Mouse (Mus musculus) cerebellum, adult 18-20 months (tissue): ENCODE results near the gene Rgl3.

ENCODE experiments used
- DNase-seq, 2 experiments: peaks; one replicate each; pipeline ENCODE4 v3.0.0; 2021

Gene Rgl3

DNA sequence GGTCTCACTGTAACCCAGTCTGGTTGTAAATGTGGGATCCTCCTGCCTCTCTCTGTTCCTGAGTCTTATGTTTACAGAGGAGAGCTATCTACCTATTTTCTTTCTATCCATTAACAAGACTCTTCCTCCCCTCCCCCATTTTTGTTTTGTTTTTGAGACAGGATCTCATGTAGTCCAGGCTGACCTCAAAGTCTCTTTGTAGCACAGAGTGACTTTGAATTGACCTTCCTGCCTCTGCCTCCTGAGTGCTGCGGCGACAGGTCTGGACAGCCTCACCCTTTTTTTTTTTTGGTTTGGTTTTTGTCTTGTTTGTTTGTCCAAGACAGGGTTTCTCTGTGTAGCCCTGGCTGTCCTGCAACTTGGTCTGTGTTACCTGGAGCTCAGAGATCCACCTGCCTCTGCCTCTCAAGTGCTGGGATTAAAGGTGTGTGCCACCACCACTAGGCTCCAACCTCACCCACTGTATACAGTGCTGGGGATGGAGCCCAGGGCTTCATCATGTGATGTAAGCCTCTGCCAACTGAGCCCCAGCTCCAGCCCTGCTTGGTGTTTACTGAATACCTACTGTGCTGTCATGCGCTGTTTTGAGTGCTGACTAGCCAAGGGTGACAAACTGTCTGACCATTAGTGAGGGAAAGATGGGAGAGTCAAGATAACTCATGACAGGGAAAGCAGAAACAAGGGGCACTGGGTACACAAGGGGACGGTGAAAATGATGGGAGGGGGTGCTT lies 10.7 kb downstream of the Rgl3 start:
- no peak for DNase-seq

DNA sequence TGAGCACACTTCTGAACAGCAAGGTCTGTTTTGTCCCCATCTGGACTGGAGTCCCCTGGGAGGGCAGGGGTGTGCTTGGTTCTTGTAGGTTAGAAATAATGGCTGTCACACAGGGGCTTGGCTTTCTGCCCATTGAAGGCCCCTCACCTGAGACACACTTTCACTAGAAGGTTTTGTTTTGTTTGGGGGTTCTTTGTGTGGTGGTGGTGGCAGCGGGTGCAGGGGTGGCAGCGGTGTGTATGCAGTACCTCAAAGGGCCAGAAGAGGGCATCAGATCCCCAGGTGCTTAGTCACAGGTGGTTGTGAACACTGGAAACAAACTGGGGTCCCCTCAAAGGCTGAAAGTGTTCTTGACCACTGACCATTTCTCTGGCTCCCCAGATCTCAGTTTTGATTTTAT lies 11.3 kb downstream of the Rgl3 start:
- peak; percentile 60 to 74 for DNase-seq

DNA sequence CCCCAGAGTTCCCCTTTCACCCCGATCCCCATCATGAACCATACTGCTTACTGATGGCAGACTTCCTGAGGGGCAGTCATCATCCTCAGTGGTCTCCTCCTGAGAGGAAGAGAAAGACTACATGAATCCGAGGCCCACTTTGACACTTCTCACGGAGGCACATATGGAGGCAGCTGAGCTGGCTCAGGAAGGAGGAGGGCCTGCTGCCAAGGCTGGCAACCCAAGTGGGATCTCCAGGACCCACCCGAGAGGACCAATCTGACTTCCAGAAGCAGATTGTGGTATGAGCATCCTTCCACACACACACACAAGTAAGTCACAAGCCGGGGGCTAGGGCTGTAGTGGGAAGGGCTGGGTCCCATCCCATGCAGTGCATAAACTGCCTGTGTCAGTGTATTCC lies 11.9 kb downstream of the Rgl3 start:
- no peak for DNase-seq

DNA sequence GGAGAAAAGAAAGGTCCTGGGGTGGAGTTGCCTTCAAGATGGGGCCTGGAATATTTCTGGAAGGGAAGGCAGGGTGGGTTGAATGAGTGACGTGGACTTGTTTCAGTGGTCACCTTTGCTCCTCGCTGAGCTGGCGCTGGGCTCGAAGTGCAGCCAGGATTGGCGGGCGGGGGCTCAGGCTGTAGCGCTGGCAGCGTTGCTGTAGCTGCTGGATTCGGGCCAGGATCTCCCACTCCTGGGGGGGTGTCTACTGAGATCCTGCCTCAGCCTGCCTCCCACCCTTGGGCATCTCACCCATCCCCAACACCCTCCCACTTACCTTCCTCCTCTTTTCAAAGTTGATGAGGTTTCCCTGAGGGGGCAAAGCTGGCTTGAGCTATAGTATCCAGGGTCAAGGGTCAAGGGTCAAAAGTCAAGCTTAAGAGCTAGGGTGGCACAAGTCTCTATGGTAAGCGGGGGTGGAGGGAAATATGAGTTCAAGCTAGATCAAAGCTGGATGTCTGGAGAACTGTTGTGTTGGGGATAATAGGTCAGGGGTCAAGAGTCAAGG lies 12.5 kb downstream of the Rgl3 start:
- no peak for DNase-seq

DNA sequence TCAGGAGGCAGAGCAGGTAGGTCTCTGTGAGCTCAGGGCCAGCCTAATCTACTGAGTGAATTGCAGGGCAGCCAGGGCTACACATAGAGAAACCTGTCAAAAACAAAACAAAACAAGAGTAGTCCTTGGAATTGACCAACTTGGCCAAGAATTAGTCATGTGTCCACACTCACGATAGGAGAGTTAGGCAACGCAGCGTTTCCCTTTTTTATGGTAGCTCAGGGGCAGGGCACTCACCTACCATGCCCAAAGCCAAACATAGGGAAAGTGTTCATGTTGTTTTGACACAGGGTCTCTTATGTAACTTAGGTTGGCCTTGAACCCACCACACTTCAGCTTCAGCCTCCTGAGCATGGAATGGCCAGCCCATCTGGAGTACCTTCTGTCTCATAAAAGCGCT lies 19.9 kb downstream of the Rgl3 start:
- DNase-seq, result no peak

DNA sequence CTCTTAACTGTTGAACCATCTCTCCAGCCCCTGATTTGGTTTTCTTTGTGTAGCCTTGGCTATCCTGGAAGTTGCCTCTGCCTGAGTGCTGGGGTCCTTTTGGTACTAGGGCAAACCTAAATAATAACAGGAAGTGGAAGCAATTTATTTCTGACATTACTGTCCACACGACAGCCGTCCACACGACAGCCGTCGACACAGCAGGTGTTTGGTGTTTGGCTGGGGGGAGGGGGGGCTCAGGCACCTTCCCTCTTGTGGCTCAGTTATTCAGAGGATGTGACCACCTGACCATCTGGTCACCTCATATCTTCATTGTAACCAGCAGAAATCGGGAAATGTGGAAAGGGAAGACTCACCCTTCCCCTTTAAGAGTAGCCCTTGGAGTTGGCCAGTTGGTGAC lies 20.4 kb downstream of the Rgl3 start:
- DNase-seq, result no peak

DNA sequence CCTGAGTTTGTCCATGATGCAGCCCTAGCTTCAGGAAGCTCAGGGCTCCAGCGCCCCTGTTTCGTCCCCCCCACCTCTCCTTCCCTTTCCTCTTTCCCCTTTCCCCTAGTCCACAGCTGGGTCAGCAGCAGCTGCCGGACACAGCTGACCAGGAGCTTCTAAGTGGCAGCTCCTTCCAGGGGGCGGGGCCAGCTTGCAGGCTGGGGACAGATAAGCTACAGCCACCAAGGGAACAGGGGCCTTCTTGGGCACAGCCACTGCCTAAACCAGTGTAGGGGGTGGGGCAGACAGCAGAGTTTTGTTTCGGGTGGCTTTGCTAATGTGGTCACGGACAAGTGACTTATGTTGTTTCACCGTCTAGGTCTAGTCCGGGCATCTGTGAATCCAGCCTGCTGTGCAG lies 25.8 kb downstream of the Rgl3 start, which contains the start of gene Epor:
Gene Epor (minus strand): TSS at position 90 of the 400 bp plus-strand sequence.
- peak in 1 of 2 experiments; percentile 41 for DNase-seq

DNA sequence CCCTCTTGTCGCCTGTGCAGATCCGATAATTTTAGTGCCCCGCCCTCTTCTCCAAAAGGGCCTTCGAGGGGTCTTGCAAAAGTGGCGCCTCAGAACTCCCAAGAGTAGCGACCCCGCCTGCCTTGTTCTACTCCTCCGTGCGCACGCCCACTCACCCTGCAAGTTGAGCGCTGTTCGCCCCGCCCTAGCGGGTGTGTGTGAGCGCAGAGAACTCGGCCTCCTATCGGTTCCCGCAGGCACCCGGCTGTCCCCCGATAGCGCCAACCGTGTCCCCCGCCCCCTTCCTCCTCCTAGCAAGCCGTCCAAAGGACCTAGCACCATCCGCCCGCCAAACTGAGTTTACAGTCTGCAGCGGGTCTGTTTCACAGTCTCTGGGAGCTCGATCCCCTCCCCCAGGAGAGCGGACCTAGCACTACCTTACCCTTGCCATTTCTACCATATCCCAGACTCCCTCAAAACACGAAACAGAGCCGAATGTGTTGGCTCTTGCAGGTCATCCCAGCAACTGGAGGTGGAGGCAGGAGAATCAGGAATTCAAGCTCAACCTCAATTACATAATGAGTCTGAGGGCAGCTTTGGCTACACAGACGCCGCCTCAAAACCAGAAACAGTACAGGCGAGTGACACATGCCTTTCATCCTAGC lies 26.7 kb downstream of the Rgl3 start:
- peak; percentile 72 to 75 for DNase-seq

DNA sequence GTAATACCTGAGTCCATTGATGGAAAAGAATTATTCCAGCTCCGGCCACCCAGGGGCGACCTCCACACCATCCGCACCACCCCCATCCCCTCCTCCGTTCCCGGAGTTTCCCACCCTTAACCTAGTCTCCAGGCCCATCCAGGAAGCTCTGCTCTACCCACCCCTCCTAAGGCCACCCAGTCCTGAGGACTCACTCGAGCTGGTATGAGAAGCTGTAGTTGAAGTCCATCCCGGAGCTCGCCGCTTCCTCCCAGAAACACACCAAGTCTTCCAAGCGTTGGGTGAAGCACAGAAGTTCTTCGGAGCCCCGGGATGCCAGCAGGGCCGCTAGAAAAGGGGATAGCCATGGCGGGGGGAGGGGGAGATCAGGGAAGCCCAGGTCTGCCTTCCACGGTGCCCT lies 27.2 kb downstream of the Rgl3 start:
- DNase-seq, result peak; percentile 45 to 47

DNA sequence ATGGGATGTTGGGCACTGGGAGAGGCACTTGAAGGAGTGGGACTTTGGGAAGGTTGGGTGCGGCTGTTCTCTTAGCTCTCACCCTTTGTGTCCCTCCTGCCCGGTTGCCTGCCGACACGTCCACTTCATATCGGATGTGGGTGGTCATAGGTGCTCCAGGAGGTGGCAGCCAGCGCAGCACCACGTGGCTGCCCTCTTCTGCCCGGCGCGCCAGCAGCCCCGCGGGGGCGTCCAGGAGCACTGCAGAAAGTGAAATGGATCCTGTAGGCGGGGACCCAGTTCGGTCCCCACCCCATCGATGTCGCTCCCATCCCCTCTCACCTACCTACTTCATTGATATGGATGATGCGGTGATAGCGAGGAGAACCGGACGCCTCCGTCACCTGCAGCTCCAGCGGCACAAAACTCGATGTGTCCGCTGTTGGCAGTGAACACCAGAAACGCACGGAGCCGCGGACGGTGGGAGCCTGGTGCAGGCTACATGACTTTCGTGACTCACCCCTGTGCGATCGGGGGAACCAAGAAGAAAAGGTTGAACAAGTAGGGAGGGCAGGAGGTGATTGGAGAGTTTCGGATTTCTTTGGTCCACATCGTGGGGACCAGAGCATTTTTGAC lies 27.8 kb downstream of the Rgl3 start:
- peak in 1 of 2 experiments; percentile 45 for DNase-seq

DNA sequence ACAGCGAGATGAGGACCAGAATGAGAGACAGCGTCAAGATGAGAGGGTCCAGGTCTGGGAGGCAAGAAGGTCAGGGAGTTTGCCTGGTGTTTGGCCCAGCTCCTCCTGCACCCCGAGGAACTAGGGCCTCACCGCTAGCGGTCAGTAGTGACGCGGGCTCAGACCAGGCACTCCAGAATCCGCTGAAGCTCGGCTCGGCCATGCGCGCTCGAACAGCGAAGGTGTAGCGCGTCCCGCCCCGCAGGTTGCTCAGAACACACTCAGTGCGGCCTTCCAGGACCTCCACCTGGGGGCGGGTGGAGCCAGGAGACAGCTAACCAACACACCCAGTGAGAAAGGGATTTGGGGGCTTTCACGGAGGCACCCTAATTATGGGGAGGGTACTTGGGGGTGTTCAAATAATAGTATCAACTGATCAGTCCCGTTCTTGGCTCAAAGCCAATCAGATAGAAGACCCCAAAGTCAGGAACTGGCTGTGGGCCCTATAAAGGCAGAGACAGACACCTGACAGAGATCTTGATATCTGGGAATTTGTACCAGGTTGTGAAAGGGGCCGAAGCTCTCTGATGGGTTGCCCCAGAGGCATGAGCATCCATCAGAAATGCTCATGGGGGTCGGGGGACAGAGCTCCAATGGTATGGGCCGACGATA lies 28.6 kb downstream of the Rgl3 start:
- DNase-seq, result no peak

DNA sequence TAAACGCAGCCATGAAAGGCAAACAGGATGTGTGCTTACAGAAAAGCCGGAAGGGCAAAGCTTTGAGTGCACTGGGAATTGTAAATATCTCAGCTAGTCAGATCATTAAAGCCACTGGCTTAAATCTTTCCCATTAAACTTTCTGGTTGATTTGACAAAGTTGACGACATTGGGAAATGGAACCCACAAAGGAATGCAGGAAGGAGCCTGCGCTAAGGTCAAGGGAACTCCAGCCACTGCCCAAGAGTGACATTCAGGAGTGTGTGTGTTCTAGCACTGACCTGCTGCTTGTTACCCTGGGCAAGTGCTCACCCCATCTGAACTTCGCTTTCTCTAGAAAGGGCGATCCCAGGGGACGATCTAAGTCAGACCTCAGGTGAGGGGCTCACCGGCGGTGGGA lies 29.1 kb downstream of the Rgl3 start:
- no peak for DNase-seq

DNA sequence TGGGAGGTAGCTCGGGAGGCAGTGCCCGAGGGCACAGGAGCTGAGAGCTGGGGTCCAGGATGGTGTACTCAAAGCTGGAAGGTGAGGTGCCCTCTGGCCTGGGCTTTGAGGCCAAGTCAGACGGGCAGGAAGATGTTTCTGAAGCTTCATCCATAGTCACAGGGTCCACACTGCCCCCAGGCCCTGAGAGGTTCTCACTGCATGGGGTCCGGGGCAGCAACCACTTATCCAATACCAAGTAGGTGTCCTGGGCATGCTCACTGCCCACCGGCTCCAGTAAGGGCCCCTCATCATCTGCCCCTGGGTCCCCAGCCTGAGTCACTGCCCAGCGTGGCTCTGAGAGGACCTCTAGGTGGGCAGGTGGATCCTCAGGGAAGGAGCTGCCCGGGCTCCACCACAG lies 30.0 kb downstream of the Rgl3 start:
- no peak for DNase-seq

DNA sequence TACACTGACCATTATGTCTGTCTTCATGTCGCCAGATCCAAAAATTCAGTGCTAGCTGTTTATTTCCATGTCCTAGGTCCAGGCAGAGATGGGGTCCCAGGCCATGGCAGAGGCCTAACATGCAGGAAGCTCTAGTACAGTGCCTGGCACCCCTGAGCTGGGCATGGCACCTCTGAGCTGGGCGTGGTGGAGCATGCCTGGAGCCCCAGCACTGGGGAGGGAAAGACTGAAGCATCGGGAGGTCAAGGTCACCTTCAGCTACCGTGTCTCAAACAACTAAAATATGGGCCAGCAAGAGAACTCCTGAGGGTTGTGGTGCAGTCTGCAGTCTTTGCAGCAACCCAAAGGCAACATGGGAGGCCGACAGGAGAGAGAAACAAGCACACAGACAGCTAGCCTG lies 30.9 kb downstream of the Rgl3 start:
- no peak for DNase-seq

DNA sequence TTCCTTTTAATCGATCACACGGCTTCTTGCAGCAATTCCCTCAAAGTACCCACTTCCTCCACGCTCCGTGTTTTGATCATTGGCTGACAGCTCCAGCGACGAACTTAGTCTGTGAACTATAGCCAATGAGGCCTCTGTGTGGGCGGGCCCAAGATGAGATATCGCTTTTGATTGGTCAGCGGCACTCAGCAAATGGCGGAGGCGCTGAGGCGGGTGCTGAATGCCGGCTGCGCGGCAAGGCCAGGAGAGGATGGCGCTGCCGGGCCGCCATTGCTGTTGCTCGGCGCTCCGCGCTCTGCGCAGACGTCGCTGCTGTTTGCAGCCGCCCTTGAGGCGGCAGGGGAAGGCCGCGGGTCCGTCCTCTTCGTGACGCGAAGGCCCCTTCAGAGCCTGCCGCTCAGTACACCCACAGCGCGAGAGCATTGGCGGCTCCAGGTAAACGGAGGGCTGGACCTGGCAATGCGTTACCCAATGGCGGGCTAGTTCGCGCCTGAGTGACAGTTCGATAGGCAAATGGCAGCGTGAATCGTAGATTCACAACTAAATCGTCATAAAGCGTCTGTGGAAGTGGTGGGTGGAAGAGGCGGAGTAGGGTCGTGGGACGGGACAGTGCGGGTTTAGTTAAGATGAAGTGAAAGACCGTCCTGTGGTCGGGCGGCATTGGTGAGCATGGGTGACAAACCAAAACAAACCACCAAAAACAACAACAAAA lies 33.5 kb downstream of the Rgl3 start, which contains the start of gene Swsap1:
Gene Swsap1 (plus strand): TSS at position 186 of the 712 bp plus-strand sequence.
- DNase-seq, result peak; percentile 98 to 99

DNA sequence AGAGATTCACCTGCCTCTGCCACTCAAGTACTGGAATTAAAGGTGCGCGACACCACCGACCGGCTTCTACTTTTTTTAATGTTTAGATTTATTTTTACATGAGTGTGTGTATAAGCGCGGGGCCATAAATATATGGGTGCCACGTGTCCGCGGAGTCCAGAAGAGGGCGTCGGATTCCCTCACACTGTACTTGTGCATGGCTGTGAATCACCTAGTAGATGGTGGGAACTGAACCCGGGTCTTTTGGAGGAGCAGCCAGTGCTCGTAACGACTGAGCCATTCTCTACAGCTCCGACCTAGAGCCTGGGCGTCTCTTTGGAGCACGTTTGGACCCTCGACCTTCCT lies 34.0 kb downstream of the Rgl3 start:
- DNase-seq, result peak in 1 of 2 experiments; percentile 79

DNA sequence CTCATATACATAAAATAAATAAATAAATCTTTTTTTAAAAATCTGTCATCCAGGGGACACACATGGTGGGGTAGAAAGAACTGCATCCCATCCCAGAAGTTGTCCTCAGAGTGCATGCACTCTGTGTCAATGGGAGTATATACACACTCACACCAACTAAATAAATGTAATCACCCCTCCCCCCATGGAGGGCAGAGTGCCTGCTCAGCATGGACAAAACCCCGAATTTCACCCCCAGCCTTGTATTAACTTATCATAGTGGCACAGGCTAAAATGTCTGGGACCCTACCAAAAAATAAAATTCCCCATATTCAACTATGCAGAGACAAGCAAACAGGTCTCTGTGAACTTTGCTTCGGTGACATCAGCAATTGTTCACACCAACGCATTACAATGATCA lies 34.6 kb downstream of the Rgl3 start:
- no peak for DNase-seq

DNA sequence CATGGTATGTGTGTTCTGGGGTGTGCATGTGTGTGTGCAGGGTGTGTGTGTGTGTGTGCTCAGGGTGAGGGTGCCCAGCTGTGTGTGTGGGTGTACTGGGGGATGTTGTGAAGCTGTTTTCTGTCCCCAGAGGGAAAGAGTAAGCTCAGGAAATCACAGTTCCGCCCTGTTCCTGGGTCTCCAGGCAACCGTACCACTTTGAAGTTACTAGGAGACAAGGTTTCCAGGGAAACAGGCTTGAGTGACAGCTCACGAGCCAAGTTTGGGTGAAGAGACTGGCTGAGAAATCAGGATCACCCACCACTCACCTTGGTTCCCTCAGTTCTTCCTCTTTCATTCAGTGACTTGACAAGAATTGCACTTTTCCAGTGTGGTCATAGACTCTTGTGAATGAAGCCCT lies 35.6 kb downstream of the Rgl3 start:
- DNase-seq, result no peak

DNA sequence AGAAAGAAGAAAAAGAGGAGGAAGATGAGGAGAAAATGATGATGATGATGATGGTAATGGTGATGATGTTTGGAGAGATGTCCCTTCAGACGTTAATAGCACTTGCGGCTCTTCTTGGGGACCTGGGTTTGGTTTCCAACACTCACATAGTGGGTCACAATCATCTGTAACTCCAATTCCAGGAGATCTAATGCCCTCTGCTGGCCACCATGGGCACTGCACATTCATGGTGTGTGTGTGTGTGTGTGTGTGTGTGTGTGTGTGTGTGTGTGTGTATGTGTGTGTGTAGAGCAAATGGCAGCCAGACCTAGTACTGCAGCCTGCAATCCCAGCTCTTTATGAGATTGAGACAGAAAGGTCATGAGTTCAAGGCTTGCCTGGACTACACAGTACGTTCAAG lies 37.3 kb downstream of the Rgl3 start:
- DNase-seq, result no peak

DNA sequence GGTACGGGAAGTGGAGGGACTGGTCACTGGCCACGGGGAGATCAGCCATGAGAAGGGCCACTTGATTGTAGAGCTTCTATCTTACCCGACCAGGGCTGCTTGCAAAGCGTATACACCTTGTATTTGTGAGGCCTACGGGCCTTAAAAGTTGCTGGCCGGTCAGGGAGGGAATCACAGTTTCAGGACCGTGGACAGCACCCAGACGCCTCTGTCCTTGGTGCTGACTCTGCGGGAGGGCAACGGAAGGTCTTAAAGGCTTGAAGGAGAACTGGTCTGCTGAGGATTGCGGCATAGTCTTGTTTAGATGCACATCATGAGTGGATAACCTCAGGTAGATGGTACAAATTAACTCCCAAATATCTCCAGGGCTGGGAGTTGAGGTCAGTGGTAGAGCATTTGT lies 38.9 kb downstream of the Rgl3 start:
- no peak for DNase-seq

DNA sequence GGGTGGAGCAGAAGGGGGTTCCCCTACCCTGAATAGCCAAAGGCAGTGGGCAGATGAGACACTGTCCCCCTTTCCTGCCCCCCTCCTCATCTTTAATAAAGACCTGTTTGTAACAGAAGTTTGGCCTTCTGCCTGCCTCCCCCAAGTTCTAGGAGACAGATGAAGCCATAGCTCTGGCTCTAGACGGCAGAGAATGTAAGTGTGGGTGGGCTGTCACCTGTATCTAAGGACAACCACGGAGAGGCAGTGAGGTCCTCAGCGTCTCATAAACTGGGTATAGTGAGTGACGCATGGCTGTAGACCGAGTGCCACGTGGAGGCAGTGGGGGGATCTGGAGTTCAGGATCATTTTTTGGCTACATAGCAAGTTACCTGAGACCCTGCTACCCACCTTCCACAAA lies 40.5 kb downstream of the Rgl3 start:
- no peak for DNase-seq

DNA sequence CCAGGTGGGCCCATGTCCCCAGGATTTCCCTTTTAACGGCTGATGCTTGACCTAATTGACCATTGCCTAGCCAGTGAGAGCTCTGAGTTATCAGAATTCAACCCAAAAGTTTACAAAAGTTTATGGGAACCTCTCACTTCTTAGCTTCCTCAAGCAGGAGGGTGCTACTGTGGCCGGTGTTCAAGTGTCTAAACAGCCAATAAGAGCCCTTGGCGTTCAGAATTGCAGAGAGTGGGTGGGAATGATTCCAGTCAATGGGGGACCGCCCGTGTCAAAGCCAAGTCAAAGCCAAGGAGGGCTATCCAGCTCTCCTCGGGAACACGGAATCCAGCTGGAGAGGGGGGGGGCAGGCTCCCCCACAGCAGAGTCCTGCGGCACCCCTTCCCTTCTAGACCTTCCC lies 41.1 kb downstream of the Rgl3 start:
- no peak for DNase-seq
